Mouse (Mus musculus) heart, adult 8-10 months (tissue): ENCODE results near the gene Cep83. TPM values are rescaled to one million over a fixed set of nuclear protein-coding genes. Genes with fewer than 3 reads are reported as not detected.

Source experiments
- DNase-seq: peaks from one replicate; pipeline ENCODE4 v3.0.0; 2022; ENCODE audit warnings: low spot score
- total RNA-seq, 4 experiments: library from RNA; stranded (reverse); gene quantifications; 2 replicates each; pipeline ENCODE4 v1.2.4; 2022

Cep83 gene
- total RNA-seq, 4 experiments from 2014 or later: 18.3 to 21.4 (median 20.2) TPM

DNA sequence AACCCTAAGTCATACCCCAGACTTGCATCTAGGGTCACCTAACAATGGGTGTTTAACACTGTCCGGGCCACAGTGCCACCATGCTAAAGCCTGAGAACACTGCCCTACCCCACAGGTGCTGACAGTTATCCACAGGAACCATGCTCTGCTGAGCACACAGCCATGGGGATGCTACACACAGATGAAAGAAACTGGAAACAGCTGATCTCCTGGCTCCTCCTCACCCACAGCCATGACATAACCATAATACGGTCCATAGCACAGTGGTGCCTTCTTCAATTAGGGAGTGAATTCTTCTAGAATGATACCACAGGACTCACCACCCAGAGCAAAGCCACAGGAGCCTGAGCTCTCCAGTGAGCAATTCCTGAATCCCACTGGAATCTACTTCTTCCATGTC, 137.5 kb downstream of the Cep83 start:
- DNase-seq: no peak

DNA sequence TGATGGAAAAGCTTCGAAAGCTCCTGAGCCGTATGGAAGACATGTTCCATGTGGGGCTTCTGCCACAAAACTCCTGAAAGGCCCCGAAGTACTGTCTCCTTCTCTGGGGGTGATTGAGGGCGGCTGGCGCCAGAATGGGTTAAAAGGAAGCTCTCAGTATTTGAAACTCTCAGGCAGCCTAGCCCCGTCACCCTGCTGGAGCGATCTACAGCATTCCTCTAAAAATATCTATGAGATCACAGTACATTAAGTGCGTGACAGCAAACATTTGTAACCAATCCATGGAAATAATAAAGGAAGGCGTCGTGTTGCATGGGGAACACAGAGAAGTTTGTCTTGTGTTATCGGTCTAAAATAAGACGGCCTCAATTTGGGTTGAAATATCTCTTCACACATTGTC, 138.0 kb downstream of the Cep83 start:
- no peak for DNase-seq

DNA sequence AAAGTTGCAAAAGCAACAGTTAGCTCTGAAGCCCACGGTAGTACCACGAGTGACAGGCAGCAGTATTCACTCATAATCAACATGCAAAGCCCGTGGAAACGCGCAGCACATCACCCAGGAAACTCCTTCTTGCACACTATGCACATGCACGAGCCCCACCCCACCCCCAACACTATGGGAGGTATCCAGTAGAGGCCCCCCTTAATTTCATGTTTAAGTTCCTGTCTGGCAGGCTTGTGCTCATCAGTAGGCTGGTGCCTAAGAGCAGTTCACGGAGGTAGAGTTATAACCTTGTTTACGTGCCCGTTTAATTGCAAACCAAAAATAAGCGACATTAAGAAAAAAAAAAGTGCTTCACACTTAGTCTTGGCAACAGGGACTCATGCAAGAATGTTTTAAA, 138.9 kb downstream of the Cep83 start:
- DNase-seq: no peak

DNA sequence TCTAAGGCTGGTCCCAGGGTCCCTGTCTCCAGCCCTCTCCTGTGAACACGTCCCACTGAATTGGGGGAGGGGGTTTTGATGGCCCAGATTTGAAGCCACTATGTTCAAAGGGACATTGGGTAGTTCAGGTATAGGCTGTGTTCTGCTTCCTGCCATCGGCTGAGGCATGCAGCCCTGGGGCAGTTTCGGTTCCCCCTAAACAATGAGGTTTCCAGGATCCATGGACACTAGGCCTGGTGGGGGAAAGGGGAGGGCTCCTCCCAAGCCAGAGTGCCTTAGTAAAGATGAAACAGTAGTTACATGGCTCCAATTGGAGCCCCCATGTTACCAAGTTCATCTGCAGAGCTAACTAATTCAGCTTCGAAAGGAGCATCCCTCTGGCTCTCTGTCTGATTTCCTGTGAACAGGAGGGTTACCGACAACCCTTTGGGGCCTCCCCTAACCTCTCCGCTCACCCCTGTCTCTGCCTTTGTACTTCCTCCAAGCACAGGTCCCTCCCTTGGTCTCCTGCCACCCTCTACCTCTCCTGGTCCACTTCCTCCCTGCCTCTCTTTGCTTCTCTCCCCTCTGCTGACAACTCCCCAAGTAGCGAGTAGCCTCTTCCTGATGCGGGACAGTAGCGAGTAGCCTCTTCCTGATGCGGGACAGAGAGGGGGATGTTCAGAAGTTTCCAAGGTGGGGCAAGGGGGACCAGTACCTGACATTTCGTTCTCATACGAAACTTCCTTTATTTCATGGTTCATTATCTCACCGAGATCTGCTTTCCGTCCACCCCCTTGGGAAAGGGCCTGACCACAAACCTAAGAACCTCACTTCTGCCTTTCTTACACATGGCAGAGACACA, 139.7 kb downstream of the Cep83 start:
- no peak for DNase-seq

DNA sequence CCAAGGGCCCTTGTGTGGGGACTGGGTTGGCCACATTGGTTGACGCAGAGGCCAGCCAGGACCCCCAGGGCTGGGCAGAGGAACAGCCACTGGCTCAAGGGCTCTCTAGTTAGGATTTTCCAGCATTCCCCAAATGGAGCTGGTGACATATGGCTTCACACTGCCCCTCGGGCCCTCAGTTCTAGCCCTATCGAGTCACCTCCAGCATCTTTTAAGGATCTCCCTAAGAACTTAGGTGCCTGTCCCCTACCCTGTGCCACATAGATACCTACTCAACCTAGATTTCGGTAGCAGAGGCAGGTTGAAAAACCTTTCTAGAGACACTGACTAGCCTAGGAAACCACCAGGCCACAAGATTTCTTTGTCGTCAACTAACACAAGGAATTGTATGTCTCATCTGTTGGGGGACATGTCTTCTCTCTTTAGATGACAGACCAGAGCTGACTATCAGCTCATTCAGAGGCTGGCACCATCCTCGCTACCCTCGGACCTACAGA, 140.3 kb downstream of the Cep83 start:
- no peak for DNase-seq

DNA sequence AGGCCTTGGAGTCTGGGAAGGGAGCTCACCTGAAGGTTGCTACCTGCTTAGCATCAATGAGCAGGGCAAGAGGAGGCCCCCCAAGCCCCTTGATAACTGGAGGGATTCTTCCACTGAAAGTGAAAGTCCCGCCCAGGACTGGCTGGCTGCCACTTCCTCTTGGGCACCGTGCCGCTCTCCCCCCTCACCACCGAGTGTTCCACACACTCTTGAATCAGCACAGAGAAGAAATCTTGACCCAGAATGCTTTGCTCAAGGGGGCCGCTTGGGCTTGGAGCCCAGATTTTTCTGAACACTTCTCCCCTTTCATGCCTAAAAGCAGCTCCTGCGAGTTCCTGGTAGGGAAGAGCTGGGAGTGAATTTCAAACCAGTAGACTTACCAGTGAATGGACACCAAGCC, 141.0 kb downstream of the Cep83 start:
- peak; percentile 74 for DNase-seq

DNA sequence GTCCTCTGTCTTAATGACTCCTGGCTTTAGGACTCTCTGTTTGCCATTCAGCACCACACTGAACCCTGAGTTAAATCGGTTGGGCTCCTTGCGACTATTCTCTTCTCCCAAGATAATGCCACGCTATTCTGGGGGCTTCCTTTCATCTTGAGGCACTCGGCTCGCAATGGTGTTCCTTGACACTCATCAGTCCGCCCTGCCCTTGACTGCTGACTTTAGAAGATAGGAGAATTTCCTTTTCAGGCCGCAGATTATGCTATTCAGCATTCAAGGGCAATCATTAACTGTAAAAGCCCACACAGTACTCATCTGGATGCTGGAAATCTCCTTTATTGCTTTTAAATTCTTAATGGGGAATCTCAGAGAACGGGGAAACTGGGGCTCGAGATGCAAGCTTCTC, 147.4 kb downstream of the Cep83 start:
- DNase-seq: no peak
